Mouse (Mus musculus) forebrain, embryonic 14.5 days (tissue): Measurements from ENCODE around the gene Cotl1. TPM values are rescaled to one million over a fixed set of nuclear protein-coding genes. Genes with fewer than 3 reads are reported as not detected.

Experiments
- ATAC-seq: fragments of 200-750 bp; cut with Nextera tagmentation; 2 replicates; pipeline ENCODE4 v1.8.0; 2017; ENCODE audit warnings: mild to moderate bottlenecking, moderate library complexity
- DNase-seq: peaks from one replicate; pipeline ENCODE4 v3.0.0-alpha.2; 2015; ENCODE audit warnings: low spot score
- H3K27ac ChIP-seq: fragments of 300-500 bp; sonication (generic); 2 replicates; pipeline ENCODE4 v1.5.1; 2014; ENCODE audit warnings: low read depth, mild to moderate bottlenecking, control low read depth, low read length, moderate library complexity
- H3K27me3 ChIP-seq: fragments of 300-500 bp; sonication (generic); replicated peaks from 2 replicates; pipeline ENCODE4 v1.6.1; 2014; ENCODE audit warnings: low read length, control low read depth, mixed read lengths; ENCODE audit not compliant: control insufficient read depth, insufficient read depth
- H3K36me3 ChIP-seq: fragments of 300-500 bp; sonication (generic); 2 replicates; pipeline ENCODE4 v1.6.1; 2014; ENCODE audit warnings: low read length, control low read depth; ENCODE audit not compliant: control insufficient read depth, insufficient read depth
- H3K4me1 ChIP-seq: fragments of 300-500 bp; sonication (generic); 2 replicates; pipeline ENCODE4 v1.6.1; 2014; ENCODE audit warnings: antibody characterized with exemption, low read length, control low read depth; ENCODE audit not compliant: control insufficient read depth, insufficient read depth
- H3K4me2 ChIP-seq: fragments of 300-500 bp; sonication (generic); 2 replicates; pipeline ENCODE4 v1.6.1; 2014; ENCODE audit warnings: mild to moderate bottlenecking, control low read depth, low read length
- H3K4me3 ChIP-seq: fragments of 300-500 bp; sonication (generic); 2 replicates; pipeline ENCODE4 v1.5.1; 2014; ENCODE audit warnings: low read depth, low read length, control low read depth
- H3K9ac ChIP-seq: fragments of 300-500 bp; sonication (generic); 2 replicates; pipeline ENCODE4 v1.6.1; 2014; ENCODE audit warnings: mild to moderate bottlenecking, low read length, control low read depth, moderate library complexity
- H3K9me3 ChIP-seq: fragments of 300-500 bp; sonication (generic); replicated peaks from 2 replicates; pipeline ENCODE4 v1.6.1; 2016; ENCODE audit warnings: low read length, control low read depth, mixed read lengths; ENCODE audit not compliant: control insufficient read depth
- WGBS: fragments of 180-500 bp; shearing (Covaris S2); extraction: QIAGEN DNeasy Blood & Tissue Kit; methylation state at CpG from one replicate; pipeline ENCODE4 v1.1.7; 2014; 5-methylcytosine and 5-hydroxymethylcytosine counted together
- polyA plus RNA-seq: library from polyadenylated mRNA; unstranded; fragments of >200 nt; fragmentation: Nextera tagmentation; extraction: Ambion mirVana; gene quantifications from 2 replicates; pipeline ENCODE4 v1.2.1, GENCODE M21; 2014

Gene Cotl1
- polyA plus RNA-seq, 1 experiment from 2014 or later = 403 TPM

GRCm38 (mm10) chr8:119835270-119835669 lies 5.1 kb downstream of the Cotl1 start:
- no peaks in the 10 kb centered on the region for H3K27me3 ChIP-seq
- WGBS = 79% methylated on average over 5 of the region's 5 CpGs
- peaks cover 42% of the 10 kb centered on the region for H3K4me1 ChIP-seq
- no peak overlapping the region for H3K4me3 ChIP-seq
- no peak overlapping the region for H3K9ac ChIP-seq
- no peak overlapping the region for H3K4me2 ChIP-seq
- H3K36me3 ChIP-seq = no peaks in the 10 kb centered on the region
- DNase-seq = no peak
- H3K27ac ChIP-seq = no peak overlapping the region
- no peak for ATAC-seq
- no peaks in the 10 kb centered on the region for H3K9me3 ChIP-seq

GRCm38 (mm10) chr8:119834676-119835075 lies 5.7 kb downstream of the Cotl1 start:
- Histone ChIP-seq H3K36me3 (no peaks in the 10 kb centered on the region), H3K4me2 (no peak overlapping the region), H3K9me3 (no peaks in the 10 kb centered on the region), H3K27ac (no peak overlapping the region), H3K4me1 (peaks cover 46% of the 10 kb centered on the region), H3K4me3 (no peak overlapping the region), H3K27me3 (no peaks in the 10 kb centered on the region), H3K9ac (no peak overlapping the region)
- WGBS = 85% methylated on average over 6 of the region's 6 CpGs
- ATAC-seq (no peak), DNase-seq (no peak)

- DNase-seq (no peak), ATAC-seq (no peak)
- no peaks in the 10 kb centered on the region for H3K36me3 ChIP-seq
- 23% methylated on average over 5 of the region's 5 CpGs for WGBS
- H3K9me3 ChIP-seq = no peaks in the 10 kb centered on the region
- no peak overlapping the region; the same call in 1 of the 2 replicates for H3K4me2 ChIP-seq
- no peaks in the 10 kb centered on the region for H3K27me3 ChIP-seq
- no peak overlapping the region for H3K27ac ChIP-seq
- H3K9ac ChIP-seq = no peak overlapping the region
- peaks cover 44% of the 10 kb centered on the region for H3K4me1 ChIP-seq
- H3K4me3 ChIP-seq = no peak overlapping the region
Measured at GRCm38 (mm10) chr8:119832931-119833330, 7.4 kb downstream of the Cotl1 start.

- ATAC-seq (no peak), DNase-seq (no peak)
- no peaks in the 10 kb centered on the region for H3K9me3 ChIP-seq
- 59% methylated on average over 7 of the region's 7 CpGs for WGBS
- H3K9ac ChIP-seq = peak overlapping the region; percentile 45
- peaks cover 46% of the 10 kb centered on the region for H3K4me1 ChIP-seq
- no peaks in the 10 kb centered on the region for H3K36me3 ChIP-seq
- no peak overlapping the region for H3K4me3 ChIP-seq
- H3K4me2 ChIP-seq = peak overlapping the region; percentile 31
- no peaks in the 10 kb centered on the region for H3K27me3 ChIP-seq
- H3K27ac ChIP-seq = peak overlapping the region; percentile 71
Measured at GRCm38 (mm10) chr8:119832101-119832617, 8.2 kb downstream of the Cotl1 start.

- H3K4me2 ChIP-seq = peak overlapping the region; percentile 31
- no peaks in the 10 kb centered on the region for H3K9me3 ChIP-seq
- H3K36me3 ChIP-seq = no peaks in the 10 kb centered on the region
- H3K9ac ChIP-seq = peak overlapping the region; percentile 45
- H3K27me3 ChIP-seq = no peaks in the 10 kb centered on the region
- 39% methylated on average over 20 of the region's 20 CpGs for WGBS
- peaks cover 42% of the 10 kb centered on the region for H3K4me1 ChIP-seq
- H3K4me3 ChIP-seq = no peak overlapping the region
- H3K27ac ChIP-seq = peak overlapping the region; percentile 71
- DNase-seq (peak; percentile 74), ATAC-seq (peak; percentile 72)
Measured at GRCm38 (mm10) chr8:119831336-119831995, 8.9 kb downstream of the Cotl1 start.

GRCm38 (mm10) chr8:119830589-119830988 lies 9.8 kb downstream of the Cotl1 start:
- ATAC-seq (no peak), DNase-seq (no peak)
- H3K9me3 ChIP-seq = no peaks in the 10 kb centered on the region
- no peak overlapping the region for H3K27ac ChIP-seq
- H3K4me3 ChIP-seq = no peak overlapping the region
- 66% methylated on average over 7 of the region's 7 CpGs for WGBS
- H3K4me1 ChIP-seq = peaks cover 41% of the 10 kb centered on the region
- no peaks in the 10 kb centered on the region for H3K27me3 ChIP-seq
- no peak overlapping the region for H3K4me2 ChIP-seq
- H3K9ac ChIP-seq = no peak overlapping the region
- no peaks in the 10 kb centered on the region for H3K36me3 ChIP-seq

GRCm38 (mm10) chr8:119829870-119830580 lies 10.3 kb downstream of the Cotl1 start:
- Histone ChIP-seq H3K4me1 (peaks cover 38% of the 10 kb centered on the region), H3K27ac (no peak overlapping the region), H3K36me3 (no peaks in the 10 kb centered on the region), H3K4me3 (no peak overlapping the region), H3K4me2 (no peak overlapping the region), H3K9me3 (no peaks in the 10 kb centered on the region), H3K27me3 (no peaks in the 10 kb centered on the region), H3K9ac (no peak overlapping the region)
- 68% methylated on average over 16 of the region's 16 CpGs for WGBS
- DNase-seq = no peak
- ATAC-seq = no peak

GRCm38 (mm10) chr8:119829420-119829819 lies 10.9 kb downstream of the Cotl1 start:
- H3K27ac ChIP-seq = no peak overlapping the region

GRCm38 (mm10) chr8:119829015-119829414 lies 11.3 kb downstream of the Cotl1 start:
- H3K27me3 ChIP-seq = no peaks in the 10 kb centered on the region
- no peaks in the 10 kb centered on the region for H3K36me3 ChIP-seq
- H3K27ac ChIP-seq = no peak overlapping the region
- no peak overlapping the region for H3K4me2 ChIP-seq
- peaks cover 38% of the 10 kb centered on the region for H3K4me1 ChIP-seq
- no peak for ATAC-seq
- 78% methylated on average over 10 of the region's 10 CpGs for WGBS
- H3K4me3 ChIP-seq = no peak overlapping the region
- DNase-seq = no peak
- H3K9me3 ChIP-seq = no peaks in the 10 kb centered on the region
- no peak overlapping the region for H3K9ac ChIP-seq

More at GRCm38 (mm10) chr8:119829420-119829819, 10.9 kb downstream of the Cotl1 start:
- DNase-seq (no peak), ATAC-seq (no peak)
- Histone ChIP-seq H3K9ac (no peak overlapping the region), H3K4me2 (no peak overlapping the region), H3K27me3 (no peaks in the 10 kb centered on the region), H3K4me3 (no peak overlapping the region), H3K9me3 (no peaks in the 10 kb centered on the region), H3K4me1 (peaks cover 38% of the 10 kb centered on the region), H3K36me3 (no peaks in the 10 kb centered on the region)
- 88% methylated on average over 13 of the region's 13 CpGs for WGBS
